Mouse (Mus musculus) ovary, postnatal 10 days (tissue): ENCODE data around the gene Prss30.

Experiments used
- DNase-seq: peaks from one replicate; pipeline ENCODE4 v3.0.0; 2022; ENCODE audit warnings: low spot score

Gene Prss30

DNA sequence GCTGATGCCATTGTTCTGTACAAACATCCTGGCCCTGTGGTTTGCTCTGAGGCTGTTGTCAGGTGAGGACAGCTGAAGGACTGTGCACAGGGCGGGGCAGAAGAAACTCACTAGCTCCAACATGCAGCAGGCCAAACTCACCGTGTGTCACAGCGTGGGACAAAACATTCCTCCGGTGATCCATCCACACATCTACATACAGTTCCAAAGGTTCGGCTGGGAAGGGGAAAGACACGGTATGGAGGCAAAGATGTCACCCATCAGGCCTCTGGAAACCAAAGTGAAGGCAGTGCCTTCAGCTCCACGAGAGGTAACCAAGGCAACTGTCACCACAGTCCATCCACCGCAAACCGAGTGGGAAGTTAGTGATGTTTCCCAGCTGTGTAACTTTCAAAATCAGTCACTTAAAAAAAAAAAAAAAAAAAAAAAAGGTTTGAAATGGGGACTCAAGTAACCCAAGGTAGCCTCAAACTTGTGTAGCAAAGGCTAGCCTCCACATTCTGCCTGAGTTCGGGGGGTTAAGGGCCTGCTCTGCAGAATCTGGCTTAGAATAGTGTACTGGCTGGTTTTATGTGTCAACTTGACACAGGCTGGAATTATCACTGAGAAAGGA is at the start of gene Prss30:
TSS of gene Prss30 (minus strand) at position 270 of the 613 bp plus-strand sequence.
- DNase-seq, result no peak

DNA sequence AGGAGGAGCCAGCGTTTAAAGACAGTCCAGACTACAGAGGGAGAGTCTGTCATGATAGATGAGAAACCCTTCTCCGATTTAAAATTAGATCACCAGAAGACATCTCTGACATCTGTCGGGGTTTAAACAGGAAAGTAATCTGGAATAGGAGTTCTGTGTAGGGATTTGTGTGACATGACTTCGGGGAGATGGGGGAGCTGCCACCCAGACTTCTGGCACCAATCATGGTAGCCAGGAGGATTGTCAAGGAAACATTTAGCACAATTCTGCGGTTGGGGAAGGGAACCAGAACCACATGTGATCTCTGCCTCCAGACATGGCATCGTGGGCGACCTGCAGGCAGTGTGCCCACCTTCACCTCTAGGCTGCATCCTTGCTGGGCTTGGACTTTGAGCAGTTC is 49.1 kb upstream of the Prss30 start:
- DNase-seq, result no peak

DNA sequence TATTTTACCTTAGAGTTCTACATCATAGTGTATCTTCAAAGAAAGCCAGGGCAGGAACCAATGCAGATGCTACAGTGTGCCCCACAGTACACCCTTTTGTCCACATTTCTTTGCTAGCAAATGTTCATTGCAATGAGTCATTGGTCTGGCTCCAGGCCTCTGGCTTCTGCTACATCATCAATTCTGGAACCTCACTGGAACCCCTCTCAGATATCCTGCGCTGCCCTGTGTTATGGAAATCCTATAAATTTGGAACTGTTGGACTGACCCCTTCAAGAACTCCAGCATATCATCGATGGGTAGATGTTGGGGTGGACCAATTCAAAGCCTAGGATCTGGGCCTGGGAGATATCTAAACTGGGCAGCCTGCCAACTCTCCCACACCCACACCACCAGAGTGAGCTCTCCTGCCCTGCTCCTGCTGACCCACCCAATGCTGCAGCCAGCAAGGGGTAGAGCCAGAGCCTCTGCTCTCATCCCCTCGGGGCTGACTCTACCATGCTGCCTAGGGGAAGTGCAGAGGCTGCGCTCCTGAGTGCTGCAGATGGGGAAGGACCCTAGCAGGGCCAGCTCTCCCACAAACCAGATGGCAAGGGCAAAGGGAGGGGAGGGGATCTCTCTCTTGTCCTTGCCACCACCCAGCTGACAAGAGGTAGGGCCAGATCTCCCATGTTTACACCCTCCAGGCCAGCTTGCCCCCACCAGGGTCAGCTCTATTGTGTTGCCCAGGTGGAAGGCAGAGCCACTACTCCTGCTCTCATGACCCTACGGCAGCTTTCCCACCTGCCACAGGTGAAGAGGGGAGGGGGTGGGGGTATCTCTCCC is 41.2 kb upstream of the Prss30 start:
- DNase-seq, result no peak

DNA sequence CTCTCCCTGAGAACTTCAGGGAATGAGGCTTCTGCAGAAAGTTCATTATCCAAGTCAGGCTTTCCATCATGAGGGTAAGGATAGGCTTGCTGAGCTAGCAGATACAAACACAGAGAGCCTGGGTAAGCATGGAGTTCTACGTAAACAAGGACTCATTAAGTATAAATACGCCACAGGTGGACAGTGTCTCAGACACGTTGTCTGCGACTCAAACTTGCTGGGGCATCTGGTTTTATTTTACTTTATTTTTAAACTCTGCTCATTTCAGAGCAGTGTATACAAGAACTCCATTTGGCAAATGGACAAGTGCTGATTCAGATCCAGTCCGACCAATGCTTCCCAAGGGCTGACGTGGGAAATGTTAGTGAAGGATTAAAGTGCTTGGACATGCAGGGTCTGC is 40.3 kb upstream of the Prss30 start:
- DNase-seq, result no peak

DNA sequence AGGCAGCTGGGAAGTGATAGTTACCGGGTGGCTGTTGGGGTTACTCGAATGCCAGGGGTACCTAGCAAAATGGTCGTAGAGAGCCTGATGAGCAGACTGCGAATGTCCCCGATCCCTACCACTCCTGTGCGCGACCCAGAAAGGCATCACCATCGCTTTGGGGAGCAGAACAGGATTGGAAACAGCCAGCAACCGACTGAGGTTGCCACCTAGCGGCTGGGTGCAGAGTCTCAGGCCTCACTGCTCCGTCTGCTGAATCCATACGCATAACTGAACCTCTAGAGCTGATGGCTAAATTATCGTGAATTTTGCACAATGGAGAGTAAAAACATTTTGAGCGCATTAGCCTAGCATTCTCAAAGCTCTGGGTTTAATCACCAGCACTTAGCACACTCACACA is 35.4 kb upstream of the Prss30 start:
- DNase-seq, result no peak

DNA sequence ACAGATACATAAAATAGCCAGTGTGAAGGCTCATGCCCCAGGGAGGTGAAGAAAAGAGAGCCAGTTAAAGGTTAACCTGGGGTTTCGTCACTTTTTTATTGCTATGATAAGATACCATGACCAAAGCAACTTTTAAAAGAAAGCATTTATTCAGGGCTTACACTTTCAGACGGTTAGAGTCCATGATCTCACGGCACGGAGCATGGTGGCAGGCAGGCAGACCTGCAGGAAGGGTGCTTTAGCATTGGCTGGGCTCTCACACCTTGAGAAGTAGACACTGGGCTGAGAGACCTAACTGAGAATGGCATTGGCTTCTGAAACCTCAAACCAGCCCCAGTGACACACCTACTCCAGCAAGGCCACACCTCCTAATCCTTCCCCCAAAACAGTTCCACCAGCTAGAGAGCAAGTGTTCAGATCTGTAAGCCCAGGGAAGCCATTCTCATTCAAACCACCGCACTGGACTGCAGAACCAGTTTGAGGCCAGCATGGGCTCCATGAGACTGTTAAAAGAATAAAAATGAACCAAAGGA is 34.1 kb upstream of the Prss30 start:
- DNase-seq, result no peak

DNA sequence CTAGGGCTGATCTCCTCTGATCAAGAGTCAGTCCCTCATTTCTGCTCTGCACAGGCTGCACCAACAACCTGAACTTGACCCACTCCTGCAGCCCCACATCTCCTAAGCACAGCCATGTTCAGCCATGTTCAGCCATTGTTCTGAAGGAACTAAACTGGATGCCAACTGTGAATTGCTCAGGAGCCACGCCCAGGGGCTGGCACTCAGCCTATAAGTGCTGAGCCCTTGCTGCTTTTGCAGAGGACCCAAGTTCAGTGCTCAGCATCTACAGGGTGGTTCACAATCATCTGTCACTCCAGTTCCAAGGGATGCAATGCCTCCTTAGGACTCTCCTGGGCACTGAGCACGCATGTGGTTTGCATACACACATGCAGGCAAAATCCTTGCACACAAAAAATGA is 32.6 kb upstream of the Prss30 start:
- DNase-seq, result no peak

DNA sequence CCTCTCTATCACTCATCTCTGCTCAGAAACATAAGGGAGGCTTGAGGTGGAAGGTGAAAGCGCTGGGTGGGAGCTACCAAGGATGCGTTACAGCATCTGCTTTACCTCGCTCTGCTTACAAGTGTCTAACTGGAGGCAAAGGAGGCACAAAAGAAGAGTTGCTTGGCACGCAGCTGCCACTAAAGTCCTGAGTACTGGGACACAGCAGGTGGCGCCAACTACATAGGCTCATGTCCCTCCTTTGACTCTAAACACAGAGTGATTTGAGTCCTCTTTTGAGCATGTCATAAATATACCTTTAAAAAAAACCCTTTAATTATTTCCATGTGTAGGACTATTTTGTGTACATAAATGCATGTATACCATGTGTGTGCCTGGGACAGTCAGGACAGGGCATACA is 29.3 kb upstream of the Prss30 start:
- DNase-seq, result no peak

DNA sequence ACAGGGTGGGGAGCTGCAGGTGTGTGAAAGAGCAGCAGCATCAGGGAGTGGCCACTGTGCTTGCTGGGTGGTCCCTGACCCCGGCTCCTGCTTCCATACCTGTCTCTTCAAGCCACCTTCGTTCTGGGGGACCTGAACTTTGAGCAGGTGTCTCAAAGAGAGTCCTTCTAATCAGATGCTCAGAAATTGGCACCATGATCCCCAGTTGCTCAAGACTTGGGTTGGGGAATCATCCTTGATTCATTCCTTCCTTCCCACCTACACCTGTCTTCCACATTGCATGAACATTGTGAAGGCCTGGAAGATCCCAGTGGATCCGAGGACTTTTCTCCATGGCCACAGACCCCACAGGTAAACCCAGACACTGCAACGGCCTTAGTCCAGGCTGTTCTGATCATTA is 27.7 kb upstream of the Prss30 start:
- no peak for DNase-seq

DNA sequence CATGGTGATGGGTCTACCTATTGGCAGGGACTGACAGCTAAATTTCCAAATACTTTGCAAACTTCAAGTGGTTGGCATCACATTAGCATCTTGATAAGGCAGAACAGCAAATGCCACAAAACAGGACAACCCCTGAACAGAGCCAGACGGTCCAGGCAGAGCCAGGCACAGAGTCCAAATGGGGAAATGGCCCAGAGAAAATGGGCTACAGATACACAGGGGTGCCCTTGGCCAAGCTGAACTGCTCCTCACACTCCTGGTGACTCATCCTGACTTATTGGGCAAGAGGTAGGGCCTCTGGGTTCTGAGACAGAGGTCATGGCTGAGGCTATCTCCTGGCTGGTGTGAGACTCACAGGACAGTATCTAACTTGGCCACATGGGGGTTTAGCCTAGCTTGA is 27.0 kb upstream of the Prss30 start:
- no peak for DNase-seq

DNA sequence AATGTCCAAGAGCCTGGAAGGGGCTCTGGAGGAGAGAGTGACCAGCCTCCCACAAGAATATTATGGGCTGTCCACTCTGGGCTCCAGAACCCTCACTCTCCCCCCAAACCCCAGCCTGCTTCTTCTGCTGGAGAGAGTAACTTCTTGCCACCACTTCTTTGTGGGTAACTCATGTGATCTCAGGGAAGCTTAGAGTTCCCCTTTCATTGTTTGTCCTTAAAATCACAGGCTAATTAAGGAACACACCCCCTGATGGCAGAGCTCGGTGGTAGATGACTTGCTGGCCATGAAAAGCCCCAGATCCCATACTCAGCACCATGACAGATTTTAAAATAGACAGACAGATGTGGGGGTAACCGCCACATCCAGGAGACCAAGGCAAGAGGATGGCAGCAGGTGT is 26.6 kb upstream of the Prss30 start:
- DNase-seq, result no peak

DNA sequence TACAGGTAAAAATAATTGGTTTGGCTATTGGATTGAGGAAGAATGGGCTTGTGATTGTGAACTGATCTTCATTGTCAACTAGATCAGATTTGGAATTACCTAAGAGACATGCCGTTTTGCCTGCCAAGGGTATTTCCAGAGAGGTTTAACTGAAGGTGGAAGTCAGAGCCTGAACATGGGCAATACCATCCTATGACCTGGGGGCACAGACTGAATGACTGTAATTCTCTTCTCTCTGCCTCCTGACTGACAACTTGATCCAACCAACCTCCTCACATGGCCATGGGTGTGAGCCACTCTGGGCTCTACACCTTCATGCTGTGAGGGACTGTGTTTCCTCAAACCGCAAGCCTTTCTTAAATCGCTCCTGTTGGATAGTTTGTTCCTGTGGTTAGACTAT is 24.7 kb upstream of the Prss30 start:
- DNase-seq, result no peak

DNA sequence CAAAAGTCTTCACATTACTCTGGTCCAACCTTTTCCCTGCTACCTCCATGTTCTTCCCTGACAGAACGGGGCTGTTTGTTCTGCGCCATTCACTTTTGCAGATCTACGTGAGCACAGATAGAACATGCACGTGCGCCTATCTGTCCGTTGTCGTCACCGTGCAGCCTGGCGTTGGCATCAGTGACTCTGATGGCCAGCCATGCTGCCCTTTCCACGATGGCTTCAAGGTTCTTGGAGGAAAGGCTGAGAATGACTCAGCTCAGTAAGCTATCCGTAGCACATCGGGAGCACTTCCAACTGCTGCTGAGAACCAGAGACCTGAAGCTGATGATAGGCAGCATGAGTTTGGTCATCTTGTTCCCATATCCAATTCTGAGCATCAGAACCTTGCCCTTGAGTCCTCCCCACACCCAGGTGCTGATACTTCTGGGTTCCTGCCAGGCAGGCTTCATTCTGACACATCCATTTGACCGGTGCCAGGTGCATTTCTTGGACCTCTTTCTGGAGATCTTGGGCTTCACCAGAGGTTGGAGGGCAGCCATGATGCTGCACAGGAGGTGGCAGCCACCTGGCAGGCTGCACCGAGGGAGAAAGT is 23.8 kb upstream of the Prss30 start:
- no peak for DNase-seq

DNA sequence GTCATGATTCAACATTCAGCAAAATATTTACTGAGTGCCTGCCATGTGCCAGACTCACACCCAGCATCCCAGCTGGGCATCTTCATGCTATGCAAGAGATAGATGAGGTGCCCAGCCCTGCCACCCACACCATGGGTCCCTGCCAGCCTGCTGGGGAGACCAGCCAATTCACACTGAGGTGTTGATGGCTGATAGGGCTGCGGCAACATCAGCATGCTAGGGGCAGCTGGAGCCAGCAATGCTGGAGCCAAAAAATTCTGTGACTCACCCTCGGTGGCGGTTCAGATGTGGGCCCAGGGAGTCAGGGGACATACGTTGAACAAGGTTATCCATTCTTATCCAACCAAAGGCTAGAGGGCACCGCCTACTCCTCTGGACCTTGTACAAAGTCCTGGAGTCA is 20.0 kb upstream of the Prss30 start:
- DNase-seq, result no peak

DNA sequence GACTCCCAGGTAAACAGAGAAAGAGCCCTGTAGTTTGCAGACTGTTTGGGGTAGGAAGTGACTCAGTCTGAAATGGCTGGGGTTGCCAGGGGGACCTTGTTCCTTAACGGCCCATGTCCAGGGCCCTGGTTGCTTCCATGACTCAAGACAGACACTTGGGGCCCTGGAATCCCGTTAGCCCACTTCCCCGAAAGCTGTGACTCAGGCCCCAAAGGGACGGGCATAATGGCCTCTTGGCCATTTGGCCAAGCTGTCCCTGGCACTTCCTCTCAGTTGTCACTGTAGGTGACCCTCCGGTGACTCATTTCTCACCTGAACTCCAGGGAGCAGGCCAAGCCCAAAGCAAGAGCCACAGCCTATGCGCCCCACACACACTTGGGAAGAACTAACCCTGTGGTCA is 18.0 kb upstream of the Prss30 start:
- DNase-seq, result no peak

DNA sequence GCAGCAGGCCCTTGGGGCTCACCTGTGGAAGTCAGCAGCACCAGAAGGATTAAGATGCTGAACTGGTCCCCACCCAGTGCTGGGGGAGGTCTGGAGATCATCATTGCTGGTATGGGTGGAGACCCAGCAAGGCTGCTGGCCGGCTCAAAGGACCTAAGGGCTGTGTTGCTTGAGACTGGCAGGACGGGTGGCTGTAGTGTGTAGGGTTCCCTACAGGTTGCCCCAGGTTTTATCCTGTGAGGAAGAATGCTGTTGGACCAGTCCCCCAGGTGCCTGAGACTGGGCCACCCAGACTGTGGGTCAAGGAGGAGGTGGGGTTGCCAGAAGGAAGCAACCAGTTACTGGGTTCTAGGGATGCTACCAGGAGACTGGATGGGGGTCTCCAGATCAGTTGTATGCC is 17.5 kb upstream of the Prss30 start, which contains the start of gene Prss22:
TSS of gene Prss22 (minus strand) at position 200 of the 400 bp plus-strand sequence.
- no peak for DNase-seq

DNA sequence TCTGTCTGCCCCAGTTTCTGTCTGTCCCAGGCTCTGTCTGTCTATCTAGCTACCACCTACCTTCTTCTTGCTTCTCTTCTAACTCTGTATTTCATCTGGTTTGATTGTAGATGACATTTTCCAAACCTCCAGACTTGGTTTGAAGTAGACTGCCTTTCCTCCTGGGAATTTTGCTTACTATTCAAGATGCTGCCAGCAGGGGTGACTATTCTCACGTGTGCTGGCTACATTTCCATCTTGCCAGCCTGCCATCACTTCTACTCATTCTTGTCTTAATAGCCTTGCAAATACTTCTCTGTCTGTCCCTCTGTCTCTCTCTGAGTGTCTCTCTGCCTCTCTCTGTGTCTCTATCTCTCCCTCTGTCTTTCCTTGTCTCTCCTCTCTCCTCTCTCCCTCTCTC is 15.1 kb upstream of the Prss30 start:
- no peak for DNase-seq

DNA sequence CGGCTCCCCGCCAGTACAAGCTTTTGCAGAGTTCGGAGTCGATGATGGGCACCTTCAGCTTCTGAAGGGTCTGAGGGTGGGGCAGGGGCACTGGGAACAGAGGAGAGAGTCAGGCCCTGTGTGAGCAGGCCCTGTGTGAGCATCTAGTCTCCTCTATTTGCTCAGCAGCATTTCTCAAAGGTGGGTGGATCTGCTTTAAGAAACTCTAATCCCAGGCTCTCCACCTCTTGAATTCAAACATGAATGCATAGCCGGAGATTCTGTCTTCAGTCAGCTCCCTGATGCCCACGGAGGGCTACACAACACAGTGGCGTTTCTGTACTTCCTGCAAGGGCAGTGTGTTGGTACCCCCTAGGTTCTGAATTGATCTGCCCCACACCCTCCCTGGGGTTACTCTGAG is 14.3 kb upstream of the Prss30 start:
- DNase-seq, result no peak

DNA sequence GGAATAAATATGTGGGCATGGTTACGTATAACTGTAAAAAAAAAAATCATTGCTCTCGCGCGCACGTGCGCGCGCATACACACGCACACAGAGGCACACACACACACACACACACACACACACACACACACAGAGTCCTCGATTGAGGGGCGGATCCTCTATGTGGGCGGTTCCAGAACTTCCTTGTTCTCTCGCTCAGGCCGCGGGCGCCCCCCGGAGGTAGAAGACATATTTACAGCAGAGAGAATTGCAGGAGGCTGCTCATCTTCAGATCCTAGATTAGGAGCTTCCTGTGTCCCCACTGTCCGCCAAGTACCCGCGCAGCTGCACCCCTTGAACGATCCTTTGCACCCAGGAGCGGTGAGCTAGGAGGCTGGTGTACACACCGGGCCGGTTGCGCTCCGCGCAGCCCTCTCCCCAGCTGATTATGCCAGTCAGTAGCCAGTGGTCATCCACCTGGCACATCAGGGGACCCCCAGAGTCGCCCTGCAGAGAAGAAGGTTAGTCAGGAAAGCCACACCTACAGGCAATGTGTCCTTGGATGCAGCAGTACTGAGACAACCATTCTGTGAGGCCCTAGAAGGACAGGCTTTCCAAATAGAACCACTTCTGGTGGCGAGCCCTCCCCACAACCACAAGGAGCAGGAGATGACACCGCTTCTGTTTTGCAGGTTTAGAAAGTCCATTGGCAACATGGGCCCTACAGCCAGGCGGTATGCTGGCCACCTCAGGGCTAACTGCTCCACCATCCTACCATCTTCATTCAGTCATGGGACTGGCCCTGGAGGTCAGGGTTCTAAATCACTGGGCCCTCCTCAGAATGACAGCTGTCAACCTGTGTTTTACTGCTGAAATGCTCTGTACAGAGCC is 13.4 kb upstream of the Prss30 start:
- peak; percentile 88 for DNase-seq

DNA sequence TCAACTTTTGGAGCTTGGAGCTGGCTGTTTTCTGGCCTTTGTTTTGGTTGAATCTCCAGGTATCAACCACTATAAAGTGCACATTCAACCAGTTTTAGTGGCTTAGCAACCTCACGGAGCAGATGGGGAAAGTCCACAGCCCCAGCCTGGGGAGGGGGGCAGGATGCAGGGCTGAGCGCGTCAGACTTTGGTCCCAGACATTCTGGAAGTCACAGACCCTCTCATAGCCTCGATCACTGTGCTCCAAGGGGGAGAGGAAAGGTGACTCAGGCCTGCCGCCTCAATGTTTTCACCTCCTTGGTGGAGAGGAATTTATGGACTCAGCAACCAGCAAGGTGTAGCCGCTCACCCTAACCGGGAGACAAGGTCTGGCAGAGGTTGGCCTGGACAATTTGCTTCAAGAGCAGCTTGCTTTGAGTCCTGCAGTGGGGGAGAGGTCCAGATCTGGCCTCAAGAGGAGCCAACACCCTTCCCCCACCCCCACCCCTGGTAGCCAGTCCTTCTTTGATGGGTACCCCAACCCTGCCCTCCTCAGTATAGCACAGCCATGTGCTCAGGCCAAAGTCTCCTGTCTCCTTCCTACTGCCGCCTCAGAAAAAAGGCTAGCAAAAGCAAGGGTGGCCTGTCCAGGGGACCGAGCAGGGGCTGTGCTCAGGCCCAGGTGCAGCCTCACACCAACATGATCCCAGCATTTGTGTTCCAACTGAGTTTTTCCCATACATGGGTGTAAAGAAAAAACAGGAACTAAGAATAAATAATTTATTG is 12.6 kb upstream of the Prss30 start:
- no peak for DNase-seq

DNA sequence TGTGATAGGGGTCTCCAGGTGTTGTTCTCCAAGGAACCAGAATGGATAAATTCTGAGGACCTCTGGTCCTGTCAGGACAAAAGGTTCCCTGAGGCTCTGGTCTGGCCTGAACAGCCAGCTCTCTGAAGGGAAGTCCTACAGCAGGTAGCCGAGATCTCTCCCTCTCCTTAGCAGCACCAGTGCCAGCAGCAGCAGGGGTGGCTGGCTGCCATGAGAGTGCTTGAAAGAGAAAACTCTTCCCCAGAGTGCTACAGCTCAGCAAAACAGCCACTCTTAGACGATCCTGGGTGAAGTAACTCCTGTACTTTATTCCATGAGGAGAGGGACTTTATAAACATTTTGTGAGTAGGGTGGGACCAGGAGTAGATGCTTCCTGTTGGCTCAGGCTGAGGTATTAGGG is 9.4 kb upstream of the Prss30 start:
- no peak for DNase-seq
